Mouse (Mus musculus): Measurements from ENCODE around the gene Spn. TPM values are rescaled to one million over a fixed set of nuclear protein-coding genes. Genes with fewer than 3 reads are reported as not detected.
"Not testable (repeated sequence)": the region's sequence is repeated elsewhere in the genome, so short reads cannot be mapped to it uniquely, and the experiment has no call there.

The Spn gene
- polyA plus RNA-seq (2012; rRNA removed) = 54.6 and 56.6 TPM in 2 replicates

- H3K27ac ChIP-seq (ENCODE audit: insufficient read depth, low read length) = peak within 1 kb of the TSS; percentile 80
- peaks cover 43% of the 10 kb centered on the region for H3K4me1 ChIP-seq (ENCODE audit: control insufficient read depth, insufficient read depth, insufficient read length)
- no peaks in the 10 kb centered on the region for H3K27me3 ChIP-seq (ENCODE audit: control insufficient read depth, insufficient read depth, low read length)
- WGBS = 8% methylated on average over 9 of the region's 9 CpGs
- TF ChIP-seq POLR2A (IDR thresholded peaks at IDR 0.05; ENCODE audit: low read depth, low read length) (peak; percentile 45; the same call in 1 of the 2 replicates), CTCF (IDR thresholded peaks at IDR 0.05; ENCODE audit: extremely low read depth, insufficient read depth, insufficient read length, insufficient replicate concordance) (no peak)
- DNase-seq (ENCODE audit: low read depth in 1 of 2, low spot score in 2 of 2) = peak in 1 of 2 experiments; percentile 57
- peak within 1 kb of the TSS; percentile 54 for H3K4me3 ChIP-seq (ENCODE audit: extremely low read depth, insufficient read depth, insufficient read length)
- no peaks in the 10 kb centered on the region for H3K36me3 ChIP-seq (ENCODE audit: control insufficient read depth, insufficient read depth, low read length)
Observed at GRCm38 (mm10) chr7:127137262-127138017, at the start of gene Spn. TSS of gene Spn (minus strand) at chr7:127137823.

DNA sequence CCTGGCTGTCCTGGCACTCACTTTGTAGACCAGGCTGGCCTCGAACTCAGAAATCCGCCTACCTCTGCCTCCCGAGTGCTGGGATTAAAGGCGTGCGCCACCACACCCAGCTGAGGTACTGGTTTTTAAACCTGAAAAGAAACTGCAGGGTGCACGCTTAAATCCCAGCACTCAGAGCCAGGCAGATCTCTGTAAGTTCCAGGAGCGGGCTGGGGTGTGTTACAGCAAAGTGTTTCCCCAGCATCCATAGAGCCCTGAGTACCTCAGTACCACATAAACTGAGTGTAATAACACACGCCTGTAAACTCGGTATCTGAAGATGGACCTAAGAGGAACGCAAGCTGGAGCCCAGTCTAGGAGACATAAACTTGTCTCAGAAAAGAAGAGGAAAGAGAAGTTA, 49.7 kb upstream of the Spn start:
- H3K36me3 ChIP-seq (ENCODE audit: control insufficient read depth, insufficient read depth, low read length) = peaks cover 8% of the 10 kb centered on the region; the same call in 1 of the 2 replicates
- no peak for DNase-seq (ENCODE audit: low read depth in 1 of 2, low spot score in 2 of 2)
- TF ChIP-seq POLR2A (IDR thresholded peaks at IDR 0.05; ENCODE audit: low read depth, low read length) (no peak), CTCF (IDR thresholded peaks at IDR 0.05; ENCODE audit: extremely low read depth, insufficient read depth, insufficient read length, insufficient replicate concordance) (no peak)
- no peak overlapping the region for H3K27ac ChIP-seq (ENCODE audit: insufficient read depth, low read length)
- 86% methylated on average over 10 of the region's 10 CpGs for WGBS
- no peak overlapping the region for H3K4me3 ChIP-seq (ENCODE audit: extremely low read depth, insufficient read depth, insufficient read length)
- no peaks in the 10 kb centered on the region for H3K27me3 ChIP-seq (ENCODE audit: control insufficient read depth, insufficient read depth, low read length)
- H3K4me1 ChIP-seq (ENCODE audit: control insufficient read depth, insufficient read depth, insufficient read length) = peaks cover 6% of the 10 kb centered on the region; the same call in 1 of the 2 replicates

- Histone ChIP-seq H3K4me3 (ENCODE audit: extremely low read depth, insufficient read depth, insufficient read length) (no peak overlapping the region), H3K27ac (ENCODE audit: insufficient read depth, low read length) (no peak overlapping the region), H3K27me3 (ENCODE audit: control insufficient read depth, insufficient read depth, low read length) (no peaks in the 10 kb centered on the region), H3K36me3 (ENCODE audit: control insufficient read depth, insufficient read depth, low read length) (no peaks in the 10 kb centered on the region), H3K4me1 (ENCODE audit: control insufficient read depth, insufficient read depth, insufficient read length) (peaks cover 11% of the 10 kb centered on the region; the same call in 1 of the 2 replicates)
- 78% methylated on average over 3 of the region's 3 CpGs for WGBS
- 0 out of 2 replicates have a peak, but pooled peaks have one; percentile 2 for TF ChIP-seq CTCF (IDR thresholded peaks at IDR 0.05; ENCODE audit: extremely low read depth, insufficient read depth, insufficient read length, insufficient replicate concordance)
- TF ChIP-seq POLR2A (IDR thresholded peaks at IDR 0.05; ENCODE audit: low read depth, low read length) = no peak
- no peak for DNase-seq (ENCODE audit: low read depth in 1 of 2, low spot score in 2 of 2)
Observed at GRCm38 (mm10) chr7:127185601-127186000, 48.0 kb upstream of the Spn start.

DNA sequence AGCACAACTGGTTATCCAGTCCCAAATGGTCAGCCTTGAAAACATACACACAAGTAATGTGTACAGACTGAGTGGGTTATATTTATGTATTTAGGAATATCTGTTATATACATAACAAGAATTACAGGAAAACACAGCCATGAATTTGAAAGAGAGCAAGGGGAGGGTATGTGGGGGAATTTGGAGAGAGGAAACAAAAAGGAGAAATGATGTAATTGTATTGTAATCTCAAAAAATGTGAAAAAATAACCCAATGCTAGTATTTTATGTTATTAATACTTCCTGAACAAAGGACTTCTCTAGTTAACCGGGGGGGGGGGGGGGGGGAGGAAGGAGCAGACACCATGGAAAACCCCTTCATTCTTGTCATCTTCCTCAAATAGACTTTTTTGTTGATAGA, 47.1 kb upstream of the Spn start:
- Histone ChIP-seq H3K4me1 (ENCODE audit: control insufficient read depth, insufficient read depth, insufficient read length) (peaks cover 16% of the 10 kb centered on the region; the same call in 1 of the 2 replicates), H3K4me3 (ENCODE audit: extremely low read depth, insufficient read depth, insufficient read length) (no peak overlapping the region), H3K36me3 (ENCODE audit: control insufficient read depth, insufficient read depth, low read length) (no peaks in the 10 kb centered on the region), H3K27ac (ENCODE audit: insufficient read depth, low read length) (no peak overlapping the region; the same call in 1 of the 2 replicates), H3K27me3 (ENCODE audit: control insufficient read depth, insufficient read depth, low read length) (no peaks in the 10 kb centered on the region)
- TF ChIP-seq POLR2A (IDR thresholded peaks at IDR 0.05; ENCODE audit: low read depth, low read length) = no peak
- WGBS = 11% methylated on average over 1 of the region's 1 CpGs
- DNase-seq (ENCODE audit: low read depth in 1 of 2, low spot score in 2 of 2) = no peak

DNA sequence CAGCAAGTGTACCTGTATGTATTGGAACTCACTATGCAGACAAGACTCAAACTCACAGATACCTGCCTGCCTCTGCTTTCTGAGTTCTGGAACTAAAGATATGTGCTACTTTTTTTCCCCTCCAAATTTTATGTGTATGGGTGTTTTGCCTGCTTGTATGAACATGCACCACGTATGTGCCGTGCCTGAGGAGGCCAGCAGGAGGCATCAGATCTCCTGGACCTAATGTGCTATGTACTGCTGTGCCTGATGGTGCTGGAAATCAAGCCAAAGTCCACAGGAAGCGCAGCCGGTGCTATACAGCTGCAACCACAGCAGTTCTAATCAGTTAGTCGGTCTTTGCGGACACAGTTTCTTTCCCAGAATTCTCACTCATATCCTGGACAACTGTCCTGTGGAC, 46.2 kb upstream of the Spn start:
- no peak overlapping the region for H3K27ac ChIP-seq (ENCODE audit: insufficient read depth, low read length)
- DNase-seq (ENCODE audit: low read depth in 1 of 2, low spot score in 2 of 2) = no peak
- 75% methylated on average over 6 of the region's 6 CpGs for WGBS
- H3K4me3 ChIP-seq (ENCODE audit: extremely low read depth, insufficient read depth, insufficient read length) = no peak overlapping the region
- H3K4me1 ChIP-seq (ENCODE audit: control insufficient read depth, insufficient read depth, insufficient read length) = peaks cover 16% of the 10 kb centered on the region; the same call in 1 of the 2 replicates
- H3K27me3 ChIP-seq (ENCODE audit: control insufficient read depth, insufficient read depth, low read length) = no peaks in the 10 kb centered on the region
- TF ChIP-seq CTCF (IDR thresholded peaks at IDR 0.05; ENCODE audit: extremely low read depth, insufficient read depth, insufficient read length, insufficient replicate concordance) (peak; percentile 16; the same call in 1 of the 2 replicates), POLR2A (IDR thresholded peaks at IDR 0.05; ENCODE audit: low read depth, low read length) (no peak)
- no peaks in the 10 kb centered on the region for H3K36me3 ChIP-seq (ENCODE audit: control insufficient read depth, insufficient read depth, low read length)

GRCm38 (mm10) chr7:127183345-127183744, 45.7 kb upstream of the Spn start:
- WGBS = 82% methylated on average over 8 of the region's 8 CpGs
- Histone ChIP-seq H3K36me3 (ENCODE audit: control insufficient read depth, insufficient read depth, low read length) (no peaks in the 10 kb centered on the region), H3K27ac (ENCODE audit: insufficient read depth, low read length) (no peak overlapping the region), H3K4me1 (ENCODE audit: control insufficient read depth, insufficient read depth, insufficient read length) (peaks cover 15% of the 10 kb centered on the region; the same call in 1 of the 2 replicates), H3K4me3 (ENCODE audit: extremely low read depth, insufficient read depth, insufficient read length) (no peak overlapping the region), H3K27me3 (ENCODE audit: control insufficient read depth, insufficient read depth, low read length) (no peaks in the 10 kb centered on the region)
- no peak for DNase-seq (ENCODE audit: low read depth in 1 of 2, low spot score in 2 of 2)
- TF ChIP-seq POLR2A (IDR thresholded peaks at IDR 0.05; ENCODE audit: low read depth, low read length) (no peak), CTCF (IDR thresholded peaks at IDR 0.05; ENCODE audit: extremely low read depth, insufficient read depth, insufficient read length, insufficient replicate concordance) (no peak)

GRCm38 (mm10) chr7:127181724-127182123, 44.1 kb upstream of the Spn start:
- not testable (repeated sequence) for DNase-seq (ENCODE audit: low read depth in 1 of 2, low spot score in 2 of 2); H3K27me3 ChIP-seq (ENCODE audit: control insufficient read depth, insufficient read depth, low read length); H3K4me3 ChIP-seq (ENCODE audit: extremely low read depth, insufficient read depth, insufficient read length); H3K27ac ChIP-seq (ENCODE audit: insufficient read depth, low read length); H3K36me3 ChIP-seq (ENCODE audit: control insufficient read depth, insufficient read depth, low read length)
- WGBS = 45% methylated on average over 3 of the region's 3 CpGs
- H3K4me1 ChIP-seq (ENCODE audit: control insufficient read depth, insufficient read depth, insufficient read length) = peaks cover 13% of the 10 kb centered on the region; the same call in 1 of the 2 replicates

Data from spleen, adult 2 months (tissue).